Mouse (Mus musculus) forebrain, postnatal 0 days (tissue): ENCODE measurements around the gene Piezo1. TPM values are rescaled to one million over a fixed set of nuclear protein-coding genes. Genes with fewer than 3 reads are reported as not detected.

Experiments used
- ATAC-seq: fragments of 200-750 bp; cut with Nextera tagmentation; 2 replicates; pipeline ENCODE4 v1.8.0; 2017; ENCODE audit warnings: mild to moderate bottlenecking, moderate library complexity
- DNase-seq: peaks from one replicate; pipeline ENCODE4 v3.0.0-alpha.2; 2015
- H3K27ac ChIP-seq: fragments of 300-500 bp; sonication (generic); 2 replicates; pipeline ENCODE4 v1.5.1; 2014; ENCODE audit warnings: low read depth, mild to moderate bottlenecking, antibody characterized with exemption, low read length, moderate library complexity, mixed read lengths
- H3K27me3 ChIP-seq: fragments of 300-500 bp; sonication (generic); 2 replicates; pipeline ENCODE4 v1.6.1; 2014; ENCODE audit warnings: mild to moderate bottlenecking, low read length, mixed read lengths; ENCODE audit not compliant: insufficient read depth
- H3K36me3 ChIP-seq: fragments of 300-500 bp; sonication (generic); 2 replicates; pipeline ENCODE4 v1.6.1; 2014; ENCODE audit warnings: mild to moderate bottlenecking, moderate library complexity; ENCODE audit not compliant: insufficient read depth
- H3K4me1 ChIP-seq: fragments of 300-500 bp; sonication (generic); 2 replicates; pipeline ENCODE4 v1.6.1; 2014; ENCODE audit warnings: antibody characterized with exemption; ENCODE audit not compliant: insufficient read depth
- H3K4me2 ChIP-seq: fragments of 300-500 bp; sonication (generic); 2 replicates; pipeline ENCODE4 v1.6.1; 2014; ENCODE audit warnings: low read depth, mild to moderate bottlenecking, moderate library complexity
- H3K4me3 ChIP-seq: fragments of 300-500 bp; sonication (generic); 2 replicates; pipeline ENCODE4 v1.5.1; 2014; ENCODE audit warnings: low read depth, low read length, mixed read lengths
- H3K9ac ChIP-seq: fragments of 300-500 bp; sonication (generic); 2 replicates; pipeline ENCODE4 v1.6.1; 2014; ENCODE audit warnings: mild to moderate bottlenecking
- H3K9me3 ChIP-seq: fragments of 300-500 bp; sonication (generic); 2 replicates; pipeline ENCODE4 v1.6.1; 2016; ENCODE audit warnings: low read length
- CTCF ChIP-seq: sonication (generic); IDR thresholded peaks from 2 replicates; pipeline ENCODE4 v1.5.1; 2016; ENCODE audit warnings: antibody characterized with exemption, control low read depth, low read depth
- WGBS: fragments of 180-500 bp; shearing (Covaris S2); extraction: QIAGEN DNeasy Blood & Tissue Kit; methylation state at CpG from one replicate; pipeline ENCODE4 v1.1.7; 2014; 5-methylcytosine and 5-hydroxymethylcytosine counted together
- polyA plus RNA-seq: library from polyadenylated mRNA; unstranded; fragments of >200 nt; fragmentation: Nextera tagmentation; extraction: Ambion mirVana; gene quantifications from 2 replicates; pipeline ENCODE4 v1.2.1, GENCODE M21; 2015
- total RNA-seq: library from RNA; depleted of rRNA; stranded (reverse); fragments of >200 nt; gene quantifications from 2 replicates; pipeline ENCODE4 v1.2.3, GENCODE M21; 2014

The Piezo1 gene
- total and polyA plus RNA-seq, 2 experiments from 2014 or later, result 1.4 to 15.1 TPM

GRCm38 (mm10) chr8:122544138-122544537, 7.0 kb downstream of the Piezo1 start:
- no peak overlapping the region for H3K4me3 ChIP-seq
- H3K27ac ChIP-seq, result no peak overlapping the region
- no peaks in the 10 kb centered on the region for H3K36me3 ChIP-seq
- H3K4me2 ChIP-seq, result no peak overlapping the region
- H3K27me3 ChIP-seq, result 0 out of 2 replicates have a peak, but pooled peaks cover 4% of the 10 kb centered on the region
- TF ChIP-seq CTCF, result no peak
- H3K4me1 ChIP-seq, result no peaks in the 10 kb centered on the region
- WGBS, result 88% methylated on average over 8 of the region's 8 CpGs
- no peaks in the 10 kb centered on the region for H3K9me3 ChIP-seq
- ATAC-seq, result no peak
- H3K9ac ChIP-seq, result no peak overlapping the region
- no peak for DNase-seq

- Histone ChIP-seq H3K27me3 (no peaks in the 10 kb centered on the region), H3K4me1 (no peaks in the 10 kb centered on the region), H3K4me2 (no peak overlapping the region), H3K36me3 (no peaks in the 10 kb centered on the region), H3K27ac (no peak overlapping the region), H3K9ac (no peak overlapping the region), H3K4me3 (no peak overlapping the region), H3K9me3 (no peaks in the 10 kb centered on the region)
- ATAC-seq, result no peak
- no peak for TF ChIP-seq CTCF
- WGBS, result 87% methylated on average over 9 of the region's 9 CpGs
- DNase-seq, result no peak
Measured at GRCm38 (mm10) chr8:122538310-122539076, 12.6 kb downstream of the Piezo1 start.

GRCm38 (mm10) chr8:122537812-122538211, 13.3 kb downstream of the Piezo1 start:
- H3K27me3 ChIP-seq, result no peaks in the 10 kb centered on the region
- no peak overlapping the region for H3K9ac ChIP-seq
- 92% methylated on average over 2 of the region's 2 CpGs for WGBS
- H3K4me2 ChIP-seq, result no peak overlapping the region
- DNase-seq (no peak), ATAC-seq (no peak)
- H3K9me3 ChIP-seq, result no peaks in the 10 kb centered on the region
- H3K4me3 ChIP-seq, result no peak overlapping the region
- no peak overlapping the region for H3K27ac ChIP-seq
- no peak for TF ChIP-seq CTCF
- H3K4me1 ChIP-seq, result no peaks in the 10 kb centered on the region
- no peaks in the 10 kb centered on the region for H3K36me3 ChIP-seq

GRCm38 (mm10) chr8:122537033-122537432, 14.1 kb downstream of the Piezo1 start:
- H3K4me3 ChIP-seq, result no peak overlapping the region
- H3K27ac ChIP-seq, result no peak overlapping the region
- H3K36me3 ChIP-seq, result no peaks in the 10 kb centered on the region
- 72% methylated on average over 6 of the region's 6 CpGs for WGBS
- H3K9me3 ChIP-seq, result no peaks in the 10 kb centered on the region
- H3K4me2 ChIP-seq, result no peak overlapping the region
- ATAC-seq (no peak), DNase-seq (no peak)
- H3K9ac ChIP-seq, result no peak overlapping the region
- H3K4me1 ChIP-seq, result no peaks in the 10 kb centered on the region
- H3K27me3 ChIP-seq, result no peaks in the 10 kb centered on the region
- no peak for TF ChIP-seq CTCF

GRCm38 (mm10) chr8:122531312-122531711, 19.8 kb downstream of the Piezo1 start:
- ATAC-seq (no peak), DNase-seq (no peak)
- H3K27ac ChIP-seq, result no peak overlapping the region
- H3K4me1 ChIP-seq, result no peaks in the 10 kb centered on the region
- no peak overlapping the region for H3K4me3 ChIP-seq
- H3K9ac ChIP-seq, result no peak overlapping the region
- no peaks in the 10 kb centered on the region for H3K36me3 ChIP-seq
- WGBS, result 89% methylated on average over 8 of the region's 8 CpGs
- H3K9me3 ChIP-seq, result no peaks in the 10 kb centered on the region
- no peaks in the 10 kb centered on the region for H3K27me3 ChIP-seq
- H3K4me2 ChIP-seq, result no peak overlapping the region
- TF ChIP-seq CTCF, result no peak

GRCm38 (mm10) chr8:122529159-122529558, 22.0 kb downstream of the Piezo1 start:
- DNase-seq (no peak), ATAC-seq (no peak)
- no peak overlapping the region for H3K4me2 ChIP-seq
- no peak overlapping the region for H3K27ac ChIP-seq
- 91% methylated on average over 4 of the region's 4 CpGs for WGBS
- H3K4me3 ChIP-seq, result no peak overlapping the region
- TF ChIP-seq CTCF, result no peak
- H3K9me3 ChIP-seq, result no peaks in the 10 kb centered on the region
- no peaks in the 10 kb centered on the region for H3K36me3 ChIP-seq
- H3K27me3 ChIP-seq, result no peaks in the 10 kb centered on the region
- 0 out of 2 replicates have a peak, but pooled peaks cover under 1% of the 10 kb centered on the region for H3K4me1 ChIP-seq
- no peak overlapping the region for H3K9ac ChIP-seq

- no peaks in the 10 kb centered on the region for H3K36me3 ChIP-seq
- H3K9ac ChIP-seq, result no peak overlapping the region
- no peak overlapping the region for H3K4me2 ChIP-seq
- 0 out of 2 replicates have a peak, but pooled peaks cover 10% of the 10 kb centered on the region for H3K4me1 ChIP-seq
- no peaks in the 10 kb centered on the region for H3K9me3 ChIP-seq
- H3K27ac ChIP-seq, result no peak overlapping the region
- no peaks in the 10 kb centered on the region for H3K27me3 ChIP-seq
- H3K4me3 ChIP-seq, result no peak overlapping the region
- 89% methylated on average over 3 of the region's 3 CpGs for WGBS
- no peak for DNase-seq
- TF ChIP-seq CTCF, result no peak
- no peak for ATAC-seq
Measured at GRCm38 (mm10) chr8:122527937-122528336, 23.2 kb downstream of the Piezo1 start.
